Mouse (Mus musculus) heart, adult 2 months (tissue): ENCODE measurements around the gene Rmi1.

Experiments
- CTCF ChIP-seq: fragments of 200-600 bp; IDR thresholded peaks from 2 replicates; pipeline ENCODE4 v1.8.1; 2022; ENCODE audit warnings: antibody characterized with exemption, mild to moderate bottlenecking, moderate library complexity
- POLR2A ChIP-seq: fragments of 200-500 bp; IDR thresholded peaks from 2 replicates; pipeline ENCODE4 v1.6.1; 2011; ENCODE audit warnings: mild to moderate bottlenecking, low read depth, low read length, control low read depth; ENCODE audit not compliant: insufficient read depth

- TF ChIP-seq POLR2A (no peak), CTCF (no peak)
Observed at GRCm38 (mm10) chr13:58452651-58453413, 50.8 kb downstream of the Rmi1 start.
